Mouse (Mus musculus) MN1 (cell line): ENCODE results near the gene Plk1.

Experiments
- DNase-seq: peaks from one replicate; pipeline ENCODE4 v3.0.0-alpha.2; 2016; ENCODE audit warnings: low spot score

Gene Plk1

DNA sequence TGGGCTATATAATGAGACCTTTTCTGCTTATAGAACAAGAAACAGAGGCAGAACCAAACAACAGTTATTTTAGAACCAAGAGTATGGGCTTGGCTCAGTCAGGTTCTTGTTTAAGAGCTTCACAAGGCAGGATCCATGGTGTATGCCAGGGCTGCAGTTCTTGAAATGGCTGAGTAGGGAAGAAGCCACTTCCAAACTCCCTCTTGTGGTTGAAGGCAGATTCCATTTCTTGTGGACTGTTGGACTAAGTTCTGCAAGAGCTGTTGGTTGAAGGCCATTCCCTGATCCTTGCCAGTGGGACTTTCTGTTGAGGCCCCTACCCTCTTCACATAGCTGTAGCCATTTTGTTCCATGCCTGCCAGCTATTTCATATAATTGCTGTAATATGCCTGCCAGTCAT, 34.7 kb downstream of the Plk1 start:
- DNase-seq: no peak

DNA sequence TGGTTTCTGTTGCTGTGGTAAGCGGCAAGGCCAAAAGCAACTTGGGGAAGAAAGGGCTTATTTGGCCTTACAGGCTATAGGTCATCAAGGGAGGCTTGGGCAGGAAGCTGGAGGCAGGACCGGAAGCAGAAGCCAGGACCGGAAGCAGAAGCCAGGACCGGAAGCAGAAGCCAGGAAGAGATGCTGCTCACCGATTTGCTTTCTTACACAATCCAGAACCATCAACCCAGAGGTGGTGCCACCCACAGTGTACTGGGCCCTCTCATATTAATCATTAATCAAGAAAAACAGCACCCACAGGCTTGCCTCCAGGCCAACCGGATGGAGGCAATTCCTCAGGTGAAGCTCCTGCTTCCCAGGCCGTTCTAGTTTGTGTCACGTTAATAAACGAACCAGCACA, 37.5 kb downstream of the Plk1 start:
- no peak for DNase-seq

DNA sequence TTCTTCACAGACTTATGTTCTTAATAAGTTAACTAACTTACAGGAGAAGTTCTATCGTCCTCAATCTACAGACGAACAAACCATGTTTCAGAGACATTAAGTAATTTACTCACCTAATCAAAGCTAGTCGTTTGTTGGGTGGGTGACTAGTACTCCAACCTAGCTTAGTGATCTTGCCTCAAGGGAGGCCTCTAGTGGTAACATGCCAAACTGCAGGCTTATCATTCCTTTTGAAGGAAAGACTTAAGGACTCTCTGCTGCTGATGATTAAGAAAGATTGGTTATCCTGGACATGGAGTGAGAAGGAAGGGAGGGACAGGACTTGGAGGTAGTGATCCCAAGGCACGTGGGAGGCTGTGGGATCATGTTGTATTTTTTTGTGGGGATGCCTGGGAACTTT, 38.1 kb downstream of the Plk1 start:
- DNase-seq: peak; percentile 49

DNA sequence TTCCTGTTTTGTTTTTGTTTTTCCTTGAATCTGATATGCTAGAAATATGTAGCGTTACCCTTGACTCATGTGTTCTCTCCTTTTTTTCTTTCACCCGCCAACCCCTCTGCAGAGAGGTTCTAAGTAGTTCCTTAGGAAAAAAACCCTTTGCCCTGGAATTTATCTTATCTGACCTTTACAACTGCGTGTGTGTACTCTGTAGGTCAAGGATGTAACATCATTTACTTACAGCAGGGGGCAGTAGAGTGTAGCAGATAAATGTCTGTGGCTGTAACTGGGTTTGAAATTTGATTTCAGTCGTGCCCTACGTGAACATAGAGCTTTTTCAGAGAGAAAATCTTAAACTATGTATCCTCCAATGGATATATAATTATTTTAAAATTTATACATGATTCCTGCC, 40.1 kb downstream of the Plk1 start:
- peak; percentile 33 for DNase-seq

DNA sequence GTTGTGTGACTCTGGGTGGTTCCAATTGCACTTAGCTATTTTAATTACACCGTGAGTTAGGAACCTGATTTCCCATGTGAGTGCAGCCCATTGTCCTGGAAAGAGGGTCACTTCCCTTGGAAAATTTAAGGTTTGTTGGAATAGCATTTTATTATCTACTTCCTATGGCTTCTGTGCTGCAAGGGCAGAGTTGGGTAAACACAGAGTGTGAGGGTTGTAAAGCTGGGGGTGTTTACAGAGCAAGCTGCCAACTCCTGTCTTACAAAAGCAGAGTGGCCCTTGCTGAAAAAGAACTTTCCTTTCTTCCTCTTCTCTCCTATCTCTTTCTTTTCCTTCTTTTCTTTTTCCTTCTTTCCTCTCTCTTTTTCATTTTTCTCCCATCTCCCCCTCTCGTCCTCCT, 44.7 kb downstream of the Plk1 start:
- DNase-seq: no peak

DNA sequence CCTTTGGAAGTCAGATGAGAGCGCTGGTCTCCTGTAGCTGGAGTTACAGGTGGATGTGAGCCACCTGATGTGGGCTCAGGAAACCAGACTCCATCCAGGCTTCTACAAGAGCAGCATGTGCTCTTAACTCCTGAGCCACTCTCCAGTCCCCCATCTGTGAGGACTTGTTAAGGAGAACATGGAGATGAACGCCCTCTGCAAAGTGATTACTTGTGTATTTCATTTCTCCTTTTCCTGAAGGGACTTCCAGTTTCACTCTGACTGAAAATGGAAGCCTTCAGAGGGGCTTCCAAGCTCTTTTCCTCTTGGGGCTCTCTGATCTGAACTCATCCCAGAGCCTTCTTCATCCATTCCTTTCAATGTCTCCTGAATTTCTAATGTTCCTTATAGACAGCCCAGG, 46.9 kb downstream of the Plk1 start:
- DNase-seq: no peak

DNA sequence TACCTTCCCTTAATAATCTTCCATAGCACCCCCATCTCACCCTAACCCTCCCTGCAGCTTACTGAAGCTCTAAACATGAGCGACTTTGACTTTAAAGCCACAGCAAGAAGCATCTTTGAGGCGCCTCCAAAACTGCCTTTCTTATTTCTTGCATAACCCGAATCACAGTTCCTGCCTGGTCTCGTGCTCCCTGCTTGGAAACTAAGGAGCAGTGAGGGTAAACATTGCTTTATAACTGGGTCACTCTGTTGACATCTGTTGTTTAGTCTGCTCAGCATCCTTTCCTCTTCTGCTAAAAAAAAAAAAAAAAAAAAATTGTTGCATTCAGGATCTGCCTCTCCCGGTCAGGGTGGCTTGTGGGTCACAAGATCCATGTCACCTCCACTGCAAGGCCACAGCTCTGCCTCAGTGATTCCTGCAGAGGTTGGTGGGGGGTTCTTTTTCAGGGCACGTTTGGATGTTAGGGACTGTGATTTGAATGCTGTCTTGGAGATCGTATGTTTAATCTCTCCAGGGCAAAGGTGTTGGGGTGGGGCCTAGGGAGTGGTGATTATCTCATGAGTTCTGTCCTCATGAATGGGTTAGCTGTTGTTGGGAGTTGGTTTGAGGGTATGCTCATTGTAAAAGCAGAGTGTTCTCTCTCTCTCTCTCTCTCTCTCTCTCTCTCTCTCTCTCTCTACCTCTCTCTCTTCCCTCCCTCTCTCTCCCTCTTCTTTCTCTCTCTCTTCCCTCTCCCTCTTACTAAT, 49.2 kb downstream of the Plk1 start:
- DNase-seq: no peak

DNA sequence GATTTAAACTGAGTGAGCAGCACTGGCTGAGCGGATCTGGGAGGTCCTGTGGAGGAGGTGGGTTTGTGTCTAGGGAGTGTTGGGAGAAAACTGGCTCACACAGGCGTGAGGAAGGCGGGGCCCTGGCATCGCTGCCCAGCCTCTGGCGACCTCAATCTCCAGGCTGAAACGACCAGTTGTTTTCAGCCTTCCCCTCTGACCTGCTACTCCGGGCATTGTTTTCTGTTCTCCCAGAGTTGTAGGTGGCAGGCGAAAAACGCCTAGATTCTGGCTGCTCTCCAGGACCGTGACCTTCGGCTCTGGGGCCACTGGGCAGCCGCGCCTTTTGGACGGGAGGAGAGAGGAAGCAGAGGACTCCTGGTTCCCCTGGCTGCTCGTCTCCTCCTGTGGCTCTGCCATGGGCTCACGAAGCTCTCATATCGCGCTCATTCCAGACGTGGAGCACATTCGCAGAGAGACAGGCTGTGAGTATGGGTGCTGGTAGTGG, 60.1 kb downstream of the Plk1 start, which contains the start of gene Chp2:
Gene Chp2, plus strand, starts transcription at position 182 of the 487 bp plus-strand sequence.
- DNase-seq: no peak
